Mouse (Mus musculus) left cerebral cortex, postnatal 36 days (tissue): ENCODE measurements around the gene Gng7. TPM values are rescaled to one million over a fixed set of nuclear protein-coding genes. Genes with fewer than 3 reads are reported as not detected.
"Not testable (repeated sequence)": the region's sequence is repeated elsewhere in the genome, so short reads cannot be mapped to it uniquely, and the experiment has no call there.

Experiments
- DNase-seq, 2 experiments: peaks; one replicate each; pipeline ENCODE4 v3.0.0; 2021 to 2022; ENCODE audit warnings: low spot score in 2 of 2, mixed read lengths in 1 of 2
- intact Hi-C: fragments of 180-260 bp; cut with DNase I; formaldehyde crosslinking; loops from one replicate; pipeline ENCODE4 v1.15.1; 2025
- total RNA-seq, 2 experiments: library from RNA; stranded (reverse); gene quantifications; 2 replicates each; pipeline ENCODE4 v1.2.3; 2021

Gene Gng7
- total RNA-seq, result 100 to 1,000 TPM in 1 of 2 experiments, 10 to 100 TPM in 1; 97.9 to 136 TPM

- intact Hi-C loops, result no loop called here
- DNase-seq, result peak; percentile 91 to 92
Measured at GRCm38 (mm10) chr10:81014393-81015384, at the start of gene Gng7. Gng7 (minus strand) TSS chr10:81014945.

- intact Hi-C loops, DNase-seq: not testable (repeated sequence)
Measured at GRCm38 (mm10) chr10:81064519-81064918, 49.8 kb upstream of the Gng7 start.

- intact Hi-C loops, result no loop called here
- DNase-seq, result no peak
Measured at GRCm38 (mm10) chr10:81062710-81063109, 48.0 kb upstream of the Gng7 start.

- DNase-seq, result peak; percentile 98 to 99
- intact Hi-C loops, result no loop called here
Measured at GRCm38 (mm10) chr10:81059603-81060543, 45.1 kb upstream of the Gng7 start, which contains the start of gene Sgta. Sgta (minus strand) TSS chr10:81060181.

- no peak for DNase-seq
Measured at GRCm38 (mm10) chr10:81058896-81059295, 44.2 kb upstream of the Gng7 start.

GRCm38 (mm10) chr10:81057406-81058130 is 42.8 kb upstream of the Gng7 start:
- intact Hi-C loops, result no loop called here
- no peak for DNase-seq

More at GRCm38 (mm10) chr10:81058896-81059295, 44.2 kb upstream of the Gng7 start:
- intact Hi-C loops, result no loop called here

- intact Hi-C loops, result not testable (repeated sequence)
Measured at GRCm38 (mm10) chr10:81055802-81056340, 41.1 kb upstream of the Gng7 start.

GRCm38 (mm10) chr10:81055169-81055568 is 40.4 kb upstream of the Gng7 start:
- no peak for DNase-seq
- intact Hi-C loops, result no loop called here

More at GRCm38 (mm10) chr10:81055802-81056340, 41.1 kb upstream of the Gng7 start:
- DNase-seq, result not testable (repeated sequence)

- DNase-seq, result no peak
- intact Hi-C loops, result no loop called here
Measured at GRCm38 (mm10) chr10:81052577-81052976, 37.8 kb upstream of the Gng7 start.

GRCm38 (mm10) chr10:81051133-81051532 is 36.4 kb upstream of the Gng7 start:
- intact Hi-C loops, result no loop called here
- no peak for DNase-seq

GRCm38 (mm10) chr10:81050645-81051044 is 35.9 kb upstream of the Gng7 start:
- intact Hi-C loops, result no loop called here
- no peak for DNase-seq

- intact Hi-C loops, result not testable (repeated sequence)
Measured at GRCm38 (mm10) chr10:81045246-81045645, 30.5 kb upstream of the Gng7 start.

GRCm38 (mm10) chr10:81041458-81042175 is 26.9 kb upstream of the Gng7 start:
- peak; percentile 57 to 65 for DNase-seq
- intact Hi-C loops, result loop anchor here (2.0 kb wide), 1 partner anchor 43 kb away; no protein-coding TSS in a partner anchor

More at GRCm38 (mm10) chr10:81045246-81045645, 30.5 kb upstream of the Gng7 start:
- not testable (repeated sequence) for DNase-seq

- intact Hi-C loops, result no loop called here
- DNase-seq, result peak; percentile 98 to 99
Measured at GRCm38 (mm10) chr10:81036988-81037580, 22.3 kb upstream of the Gng7 start, which contains the start of gene Slc39a3. Slc39a3 (minus strand) TSS chr10:81037426.

GRCm38 (mm10) chr10:81036251-81036650 is 21.5 kb upstream of the Gng7 start:
- intact Hi-C loops, result no loop called here
- no peak for DNase-seq

- intact Hi-C loops, result no loop called here
Measured at GRCm38 (mm10) chr10:81033586-81033985, 18.8 kb upstream of the Gng7 start.

GRCm38 (mm10) chr10:81029031-81029430 is 14.3 kb upstream of the Gng7 start:
- intact Hi-C loops, result no loop called here
- no peak for DNase-seq

More at GRCm38 (mm10) chr10:81033586-81033985, 18.8 kb upstream of the Gng7 start:
- DNase-seq, result no peak

GRCm38 (mm10) chr10:81028219-81028618 is 13.5 kb upstream of the Gng7 start:
- DNase-seq, result no peak
- intact Hi-C loops, result no loop called here
